Mouse (Mus musculus) left cerebral cortex, adult 18-20 months (tissue): ENCODE data around the gene Oprd1. TPM values are rescaled to one million over a fixed set of nuclear protein-coding genes. Genes with fewer than 3 reads are reported as not detected.

ENCODE experiments used
- DNase-seq, 2 experiments: peaks; one replicate each; pipeline ENCODE4 v3.0.0; 2021 to 2022; ENCODE audit warnings: low spot score in 2 of 2, mixed read lengths in 1 of 2
- total RNA-seq, 2 experiments: library from RNA; stranded (reverse); gene quantifications; 2 replicates each; pipeline ENCODE4 v1.2.3; 2021

Oprd1 gene
- total RNA-seq, 2 experiments from 2014 or later: 21.6 TPM

DNA sequence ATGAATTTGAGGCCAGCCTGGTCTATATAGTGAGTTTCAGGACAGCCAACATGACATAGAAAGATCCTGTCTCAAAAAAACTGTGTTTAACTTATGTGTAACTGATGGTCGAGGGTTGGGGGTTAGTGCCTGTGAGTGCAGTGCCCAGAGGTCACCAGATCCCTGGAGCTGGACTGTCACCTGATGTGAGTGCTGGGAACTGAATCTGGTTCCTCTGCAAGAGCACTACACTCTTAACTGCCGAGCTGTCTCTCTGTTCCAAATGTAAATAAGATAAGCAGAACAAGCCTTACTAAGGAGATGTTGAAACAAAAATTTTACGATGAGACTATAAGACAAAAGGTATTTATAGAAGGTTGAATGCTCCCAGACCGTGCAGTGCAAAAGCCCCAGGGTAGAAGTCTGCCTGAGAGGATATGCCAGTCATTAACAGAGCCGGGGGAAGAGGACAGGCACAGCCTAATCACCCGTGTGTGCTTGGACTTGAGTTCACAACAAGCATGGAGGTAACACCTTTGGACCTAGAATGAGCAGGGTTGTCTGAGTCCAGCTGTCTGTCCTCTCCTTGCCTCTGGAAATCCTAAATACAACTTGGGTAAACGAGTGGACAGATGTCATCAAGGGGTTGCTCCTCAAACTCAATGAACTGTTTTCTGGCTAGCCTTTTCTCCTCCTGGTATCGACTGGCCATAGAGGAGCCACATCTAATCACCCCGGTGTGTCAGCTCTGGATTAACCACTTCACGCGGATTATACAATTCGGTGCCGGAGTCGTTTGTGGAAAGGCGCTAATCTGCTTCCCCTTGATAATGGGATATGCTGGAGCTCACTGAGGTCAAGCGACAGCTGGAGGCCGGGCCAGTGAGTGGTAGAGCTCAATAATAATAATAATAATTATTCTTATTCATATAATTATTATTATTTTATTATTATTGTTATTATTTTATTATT is 81.1 kb downstream of the Oprd1 start:
- DNase-seq: no peak

DNA sequence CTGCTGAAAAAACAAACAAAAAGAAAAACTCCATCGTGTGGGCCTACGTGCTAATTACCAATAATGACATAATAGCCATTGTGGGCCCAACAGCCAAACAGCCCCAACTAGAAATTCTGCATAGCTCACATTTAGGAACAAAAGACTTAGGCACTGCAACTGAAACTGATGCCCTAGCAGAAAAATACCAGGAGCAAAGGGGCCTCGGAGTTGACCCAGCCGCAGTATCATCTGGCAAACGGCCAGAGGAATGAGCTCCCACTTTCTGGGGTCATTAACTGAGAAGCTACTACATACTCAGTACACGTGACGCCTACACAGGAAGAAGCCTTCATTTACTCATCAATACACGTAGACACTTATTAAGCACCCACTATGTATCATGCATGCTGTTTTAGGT is 82.0 kb downstream of the Oprd1 start:
- no peak for DNase-seq

Other genes with a start within 250 kb of the Oprd1 start
- 10 to 100 TPM in 1 of 2 experiments, 1 to 10 TPM in 1; 8.4 to 13.5 TPM for gene Tmem200b, start 222.7 kb downstream of the Oprd1 start, total RNA-seq
- gene Gm10300, start 69.8 kb downstream of the Oprd1 start, total RNA-seq: not detected
- 10 to 100 TPM; 39.0 TPM for gene Epb41, start 69.2 kb downstream of the Oprd1 start, total RNA-seq
- gene Ythdf2, start 67.8 kb upstream of the Oprd1 start, total RNA-seq: 10 to 100 TPM; 45.0 to 48.1 TPM
- 10 to 100 TPM; 22.1 to 22.8 TPM for gene Gmeb1, start 117.1 kb upstream of the Oprd1 start, total RNA-seq
- gene Taf12, start 129.9 kb upstream of the Oprd1 start, total RNA-seq: 10 to 100 TPM; 23.1 to 24.5 TPM
- gene Rab42, start 158.9 kb upstream of the Oprd1 start, total RNA-seq: 1 to 10 TPM; 1.9 to 2.7 TPM
- 10 to 100 TPM; 24.3 to 26.2 TPM for gene Trnau1ap, start 185.1 kb upstream of the Oprd1 start, total RNA-seq
- 10 to 100 TPM; 11.6 to 13.2 TPM for gene Rcc1, start 209.1 kb upstream of the Oprd1 start, total RNA-seq